In the genomic region with DNA sequence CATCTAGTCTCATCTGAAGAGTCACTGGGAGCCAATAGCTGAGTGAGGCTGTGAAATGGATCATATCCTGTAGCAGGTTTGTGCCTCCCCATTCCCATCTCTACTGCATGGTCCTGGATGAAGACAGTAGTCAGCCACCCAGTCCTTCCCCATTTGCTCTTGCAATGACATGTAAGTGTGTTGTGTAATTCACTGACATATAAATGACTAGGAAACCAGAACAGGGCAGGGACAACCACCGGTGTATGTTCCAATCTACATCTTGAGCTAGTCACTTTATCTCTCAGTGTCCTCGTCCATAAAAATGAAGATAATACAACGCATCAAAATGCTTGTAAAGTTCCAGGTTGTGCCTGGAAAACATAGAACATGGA, we compare ENCODE assay signal across 17 mouse cellular contexts.
"Had no signal": no experiment of that assay in that cellular context is flagged by ENCODE, and none has a peak within 500 bp of the region (broad histone marks: within the 10 kb centered on the region; RNA-seq: fewer than 3 reads in every experiment).

No protein-coding gene starts in this region.

- H3K4me1 ChIP-seq: liver, embryonic 13.5 days; midbrain, embryonic 12.5 days; midbrain, embryonic 15.5 days; neural tube, embryonic 12.5 days; neural tube, embryonic 15.5 days; stomach, embryonic 15.5 days had no signal

- H3K4me3 ChIP-seq: left cerebral cortex, adult 2 months; liver, embryonic 13.5 days; midbrain, embryonic 12.5 days; midbrain, embryonic 15.5 days; neural tube, embryonic 12.5 days; neural tube, embryonic 15.5 days; stomach, embryonic 15.5 days had no signal

- H3K27ac ChIP-seq: left cerebral cortex, adult 2 months; liver, embryonic 13.5 days; midbrain, embryonic 12.5 days; midbrain, embryonic 15.5 days; neural tube, embryonic 12.5 days; neural tube, embryonic 15.5 days; stomach, embryonic 15.5 days had no signal

- H3K36me3 ChIP-seq: liver, embryonic 13.5 days; midbrain, embryonic 12.5 days; midbrain, embryonic 15.5 days; neural tube, embryonic 12.5 days; neural tube, embryonic 15.5 days; stomach, embryonic 15.5 days had no signal

- H3K9ac ChIP-seq: liver, embryonic 13.5 days; midbrain, embryonic 12.5 days; midbrain, embryonic 15.5 days; neural tube, embryonic 12.5 days; neural tube, embryonic 15.5 days; stomach, embryonic 15.5 days had no signal

- ATAC-seq: midbrain, embryonic 15.5 days had no signal

- H3K9me3 ChIP-seq: liver, embryonic 13.5 days; midbrain, embryonic 12.5 days; midbrain, embryonic 15.5 days; neural tube, embryonic 12.5 days; neural tube, embryonic 15.5 days; stomach, embryonic 15.5 days had no signal

- DNase-seq: kidney, adult 9 months; kidney, postnatal 14 days; kidney, postnatal 4 days; layer of hippocampus, postnatal 36 days; liver, embryonic 13.5 days; lung, adult 2 months; lung, postnatal 14 days; retina, postnatal 1 day; right cerebral cortex, postnatal 25 days; spleen, adult 18-20 months; thymus, postnatal 36 days had no signal

- H3K4me2 ChIP-seq: liver, embryonic 13.5 days; midbrain, embryonic 12.5 days; midbrain, embryonic 15.5 days; neural tube, embryonic 12.5 days; neural tube, embryonic 15.5 days; stomach, embryonic 15.5 days had no signal

- H3K27me3 ChIP-seq: liver, embryonic 13.5 days; midbrain, embryonic 12.5 days; midbrain, embryonic 15.5 days; neural tube, embryonic 12.5 days; neural tube, embryonic 15.5 days; stomach, embryonic 15.5 days had no signal
